Mouse (Mus musculus): Measurements from ENCODE around the gene Per1.

The Per1 gene

GRCm38 (mm10) chr11:69099177-69099914 lies 4.3 kb downstream of the Per1 start:
- DNase-seq (ENCODE audit: low read depth), result no peak

DNA sequence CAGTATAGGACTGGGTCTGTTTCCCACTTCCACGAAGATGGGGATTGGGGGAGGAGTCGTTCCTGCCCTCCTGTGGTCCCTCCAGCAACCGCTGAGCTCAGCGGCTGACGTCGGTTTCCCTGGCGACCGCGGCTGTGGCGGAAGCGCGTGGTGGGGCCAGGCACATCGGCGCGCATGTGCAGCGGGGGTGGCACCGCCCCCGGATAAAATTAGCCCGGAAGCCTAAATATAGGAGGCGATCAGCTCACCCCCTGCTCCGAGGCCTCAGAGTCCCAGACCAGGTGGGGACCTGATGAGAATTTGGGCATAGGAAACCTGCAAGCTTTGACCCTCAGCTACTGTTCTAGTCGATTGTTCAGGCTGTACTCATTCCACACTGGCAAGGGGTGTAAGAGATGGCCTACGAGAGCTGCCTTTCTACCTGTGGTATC lies 4.9 kb downstream of the Per1 start:
- peak; percentile 94 for DNase-seq (ENCODE audit: low read depth)

DNA sequence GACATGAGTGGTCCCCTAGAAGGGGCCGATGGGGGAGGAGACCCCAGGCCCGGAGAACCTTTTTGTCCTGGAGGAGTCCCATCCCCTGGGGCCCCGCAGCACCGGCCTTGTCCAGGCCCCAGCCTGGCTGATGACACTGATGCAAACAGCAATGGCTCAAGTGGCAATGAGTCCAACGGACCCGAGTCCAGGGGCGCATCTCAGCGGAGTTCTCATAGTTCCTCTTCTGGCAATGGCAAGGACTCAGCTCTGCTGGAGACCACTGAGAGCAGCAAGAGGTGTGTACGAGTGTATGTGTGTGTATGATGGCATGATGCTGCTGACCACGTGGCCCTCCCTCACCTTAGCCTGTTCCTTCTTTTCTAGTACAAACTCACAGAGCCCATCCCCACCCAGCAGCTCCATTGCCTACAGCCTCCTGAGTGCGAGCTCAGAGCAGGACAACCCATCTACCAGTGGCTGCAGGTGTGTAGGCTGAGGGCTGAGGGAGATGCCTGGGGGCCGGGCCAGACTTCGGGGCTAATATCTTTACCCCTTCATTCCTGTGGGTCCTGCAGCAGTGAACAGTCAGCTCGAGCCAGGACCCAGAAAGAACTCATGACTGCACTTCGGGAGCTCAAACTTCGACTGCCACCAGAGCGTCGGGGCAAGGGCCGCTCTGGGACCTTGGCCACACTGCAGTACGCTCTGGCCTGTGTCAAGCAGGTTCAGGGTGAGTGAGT lies 5.8 kb downstream of the Per1 start:
- no peak for DNase-seq (ENCODE audit: low read depth)

DNA sequence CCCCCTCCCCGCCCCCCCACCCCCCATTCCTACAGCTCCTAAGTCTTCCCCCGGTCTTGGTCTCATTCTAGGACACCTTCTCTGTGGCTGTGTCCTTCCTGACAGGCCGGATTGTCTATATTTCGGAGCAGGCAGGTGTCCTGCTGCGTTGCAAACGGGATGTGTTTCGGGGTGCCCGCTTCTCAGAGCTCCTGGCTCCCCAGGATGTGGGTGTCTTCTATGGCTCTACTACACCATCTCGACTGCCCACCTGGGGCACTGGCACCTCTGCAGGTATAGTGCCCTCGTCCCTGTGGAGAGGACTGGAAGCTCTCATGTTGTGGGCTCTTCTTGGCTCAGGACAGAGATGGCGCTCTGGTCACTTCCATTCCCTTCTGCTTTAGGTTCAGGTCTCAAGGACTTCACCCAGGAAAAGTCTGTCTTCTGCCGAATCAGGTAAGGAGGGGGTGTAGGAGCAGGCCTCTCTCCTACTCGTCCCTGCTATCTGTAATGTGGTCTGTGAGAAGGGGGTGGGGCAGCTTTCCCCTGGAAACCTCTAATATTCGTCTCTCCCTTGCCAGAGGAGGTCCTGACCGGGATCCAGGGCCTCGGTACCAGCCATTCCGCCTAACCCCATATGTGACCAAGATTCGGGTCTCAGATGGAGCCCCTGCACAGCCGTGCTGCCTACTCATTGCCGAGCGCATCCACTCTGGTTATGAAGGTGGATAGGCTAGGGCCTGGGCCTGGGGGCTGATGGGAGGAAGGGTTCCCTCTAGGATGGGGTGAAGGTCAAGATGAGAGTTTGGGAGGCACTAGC lies 6.8 kb downstream of the Per1 start:
- DNase-seq (ENCODE audit: low read depth), result no peak

- DNase-seq (ENCODE audit: low read depth), result peak; percentile 65
Observed at GRCm38 (mm10) chr11:69102403-69102725, 7.3 kb downstream of the Per1 start.

DNA sequence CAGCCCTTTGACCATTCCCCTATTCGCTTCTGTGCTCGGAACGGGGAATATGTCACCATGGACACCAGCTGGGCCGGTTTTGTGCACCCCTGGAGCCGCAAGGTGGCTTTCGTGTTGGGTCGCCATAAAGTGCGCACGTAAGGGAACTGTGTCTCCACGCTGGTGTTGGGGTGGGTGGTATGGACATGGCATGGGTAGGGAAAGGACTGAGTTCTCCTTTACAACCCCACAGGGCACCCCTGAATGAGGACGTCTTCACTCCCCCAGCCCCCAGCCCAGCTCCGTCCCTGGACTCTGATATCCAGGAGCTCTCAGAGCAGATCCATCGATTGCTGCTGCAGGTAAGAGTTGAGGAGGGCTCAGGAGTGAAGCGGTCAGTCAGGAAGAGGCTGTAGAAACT lies 8.1 kb downstream of the Per1 start:
- DNase-seq (ENCODE audit: low read depth), result no peak

DNA sequence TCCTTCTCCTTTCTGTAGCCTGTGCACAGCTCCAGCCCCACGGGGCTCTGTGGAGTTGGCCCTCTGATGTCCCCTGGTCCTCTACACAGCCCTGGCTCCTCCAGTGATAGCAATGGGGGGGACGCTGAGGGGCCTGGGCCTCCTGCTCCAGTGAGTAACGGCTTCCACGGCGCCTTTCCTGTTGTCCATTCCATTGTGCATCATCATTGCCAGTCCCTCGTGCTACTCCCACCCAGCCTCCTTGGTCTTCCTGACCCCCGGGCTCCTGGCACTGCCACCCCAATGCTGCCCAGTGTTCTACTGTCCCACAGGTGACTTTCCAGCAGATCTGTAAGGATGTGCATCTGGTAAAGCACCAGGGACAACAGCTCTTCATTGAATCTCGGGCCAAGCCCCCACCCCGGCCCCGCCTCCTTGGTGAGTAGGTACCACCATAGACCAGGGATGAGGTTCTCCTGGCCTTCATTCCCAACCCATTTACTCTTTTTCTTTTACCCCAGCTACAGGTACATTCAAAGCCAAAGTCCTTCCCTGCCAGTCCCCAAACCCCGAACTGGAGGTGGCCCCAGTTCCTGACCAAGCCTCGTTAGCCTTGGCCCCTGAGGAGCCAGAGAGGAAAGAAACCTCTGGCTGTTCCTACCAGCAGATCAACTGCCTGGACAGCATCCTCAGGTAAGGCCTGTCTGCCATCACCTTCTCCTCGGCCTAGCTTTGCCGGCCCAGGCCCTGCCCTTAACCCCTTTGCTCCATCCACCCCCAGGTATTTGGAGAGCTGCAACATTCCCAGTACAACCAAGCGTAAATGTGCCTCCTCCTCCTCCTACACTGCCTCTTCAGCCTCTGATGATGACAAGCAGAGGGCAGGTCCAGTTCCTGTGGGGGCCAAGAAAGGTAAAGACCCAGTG lies 8.8 kb downstream of the Per1 start:
- DNase-seq (ENCODE audit: low read depth), result no peak

DNA sequence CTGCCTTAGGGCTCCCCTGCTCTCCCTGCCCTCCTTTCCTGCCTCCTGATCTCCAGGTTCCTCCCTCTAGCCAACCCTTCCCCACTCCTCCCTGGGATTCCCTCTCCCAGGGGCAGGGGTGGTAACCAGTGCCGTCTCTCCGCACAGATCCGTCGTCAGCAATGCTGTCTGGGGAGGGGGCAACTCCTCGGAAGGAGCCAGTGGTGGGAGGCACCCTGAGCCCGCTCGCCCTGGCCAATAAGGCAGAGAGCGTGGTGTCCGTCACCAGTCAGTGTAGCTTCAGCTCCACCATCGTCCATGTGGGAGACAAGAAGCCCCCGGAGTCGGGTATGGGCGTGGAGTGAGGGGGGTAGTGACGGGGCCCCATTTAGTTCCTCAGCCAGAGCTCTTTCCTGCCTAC lies 9.5 kb downstream of the Per1 start:
- no peak for DNase-seq (ENCODE audit: low read depth)

GRCm38 (mm10) chr11:69105227-69105626 lies 10.2 kb downstream of the Per1 start:
- no peak for DNase-seq (ENCODE audit: low read depth)

DNA sequence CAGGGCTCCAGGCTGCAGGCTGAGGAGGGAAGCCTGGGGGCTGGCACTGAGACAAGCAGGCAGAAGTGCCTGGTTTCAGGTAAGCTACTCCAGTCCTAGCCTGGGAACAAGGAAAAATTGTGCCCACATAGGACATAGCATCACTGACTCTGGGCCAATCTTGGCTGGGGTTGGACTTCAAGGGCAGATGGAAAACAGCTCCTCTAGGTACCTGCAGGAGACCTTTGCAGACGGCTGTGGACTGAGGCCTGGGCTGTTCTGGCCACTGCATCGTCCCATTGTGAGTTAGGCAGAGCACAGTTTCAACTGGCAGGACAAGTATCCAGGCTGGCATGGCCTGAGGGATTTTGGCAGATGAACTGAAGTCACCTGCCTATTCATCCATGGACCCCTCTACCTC lies 10.8 kb downstream of the Per1 start:
- DNase-seq (ENCODE audit: low read depth), result no peak

- no peak for DNase-seq (ENCODE audit: low read depth)
Observed at GRCm38 (mm10) chr11:69106299-69106698, 11.3 kb downstream of the Per1 start.

- no peak for DNase-seq (ENCODE audit: low read depth)
Observed at GRCm38 (mm10) chr11:69106842-69107241, 11.8 kb downstream of the Per1 start.

DNA sequence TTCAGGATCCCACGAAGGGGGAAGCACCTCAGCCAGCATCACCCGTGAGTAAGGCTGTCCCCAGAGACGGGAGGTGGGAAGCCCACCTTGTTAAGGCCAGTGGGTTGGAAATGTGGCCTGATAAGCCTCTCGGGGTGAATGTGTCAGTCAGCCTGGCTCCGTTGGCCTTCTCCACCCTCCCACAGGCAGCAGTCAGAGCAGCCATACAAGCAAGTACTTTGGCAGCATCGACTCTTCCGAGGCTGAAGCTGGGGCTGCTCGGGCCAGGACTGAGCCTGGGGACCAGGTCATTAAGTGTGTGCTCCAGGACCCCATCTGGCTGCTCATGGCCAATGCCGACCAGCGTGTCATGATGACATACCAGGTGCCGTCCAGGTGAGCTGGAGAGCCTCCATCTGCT lies 12.7 kb downstream of the Per1 start:
- DNase-seq (ENCODE audit: low read depth), result no peak

DNA sequence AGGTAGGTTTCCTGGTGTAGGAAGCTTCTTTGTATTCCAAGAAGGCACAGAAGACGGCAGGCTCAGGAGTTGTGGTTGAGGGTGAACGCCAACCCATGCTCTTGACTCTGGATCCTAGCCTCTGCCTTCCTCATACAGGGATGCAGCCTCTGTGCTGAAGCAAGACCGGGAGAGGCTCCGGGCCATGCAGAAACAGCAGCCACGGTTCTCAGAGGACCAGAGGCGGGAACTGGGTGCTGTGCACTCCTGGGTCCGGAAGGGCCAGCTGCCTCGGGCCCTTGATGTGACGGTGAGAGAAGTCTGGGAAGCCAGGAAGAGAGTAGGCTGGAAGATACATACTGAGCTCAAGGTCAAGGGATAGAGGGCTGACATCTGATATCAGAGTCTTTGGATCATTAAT lies 13.2 kb downstream of the Per1 start:
- DNase-seq (ENCODE audit: low read depth), result no peak

- no peak for DNase-seq (ENCODE audit: low read depth)
Observed at GRCm38 (mm10) chr11:69109032-69109900, 14.2 kb downstream of the Per1 start.

DNA sequence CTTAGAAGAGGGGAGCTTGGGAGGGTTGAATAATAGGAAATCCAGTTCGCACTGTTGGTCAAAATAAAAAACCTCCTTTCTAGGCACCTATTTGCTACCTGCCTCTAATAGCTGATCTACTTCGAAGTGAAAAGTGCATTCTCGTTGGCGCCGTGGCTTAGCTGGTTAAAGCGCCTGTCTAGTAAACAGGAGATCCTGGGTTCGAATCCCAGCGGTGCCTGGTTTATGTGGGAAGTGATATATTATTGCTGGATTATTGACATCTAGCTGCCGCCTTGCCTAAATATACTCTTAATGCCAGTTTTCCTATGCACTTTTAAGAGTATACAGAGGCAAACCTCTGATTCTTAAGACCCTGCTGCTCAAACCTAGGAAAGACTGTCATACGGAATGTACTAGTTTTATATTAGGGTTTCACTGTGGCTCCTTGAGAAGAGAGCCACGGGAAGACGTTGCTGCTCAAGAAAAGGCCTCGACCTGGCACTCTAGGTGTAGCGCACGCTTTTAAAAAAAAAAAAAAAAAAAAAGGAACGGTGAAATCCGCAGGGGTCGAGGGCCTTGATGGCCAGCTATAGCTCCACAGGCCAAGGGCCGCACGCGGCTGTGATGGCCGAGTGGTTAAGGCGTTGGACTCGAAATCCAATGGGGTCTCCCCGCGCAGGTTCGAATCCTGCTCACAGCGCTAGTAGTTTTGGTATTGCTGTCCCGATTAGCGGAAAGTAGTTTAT lies 15.5 kb downstream of the Per1 start:
- DNase-seq (ENCODE audit: low read depth), result peak; percentile 83

DNA sequence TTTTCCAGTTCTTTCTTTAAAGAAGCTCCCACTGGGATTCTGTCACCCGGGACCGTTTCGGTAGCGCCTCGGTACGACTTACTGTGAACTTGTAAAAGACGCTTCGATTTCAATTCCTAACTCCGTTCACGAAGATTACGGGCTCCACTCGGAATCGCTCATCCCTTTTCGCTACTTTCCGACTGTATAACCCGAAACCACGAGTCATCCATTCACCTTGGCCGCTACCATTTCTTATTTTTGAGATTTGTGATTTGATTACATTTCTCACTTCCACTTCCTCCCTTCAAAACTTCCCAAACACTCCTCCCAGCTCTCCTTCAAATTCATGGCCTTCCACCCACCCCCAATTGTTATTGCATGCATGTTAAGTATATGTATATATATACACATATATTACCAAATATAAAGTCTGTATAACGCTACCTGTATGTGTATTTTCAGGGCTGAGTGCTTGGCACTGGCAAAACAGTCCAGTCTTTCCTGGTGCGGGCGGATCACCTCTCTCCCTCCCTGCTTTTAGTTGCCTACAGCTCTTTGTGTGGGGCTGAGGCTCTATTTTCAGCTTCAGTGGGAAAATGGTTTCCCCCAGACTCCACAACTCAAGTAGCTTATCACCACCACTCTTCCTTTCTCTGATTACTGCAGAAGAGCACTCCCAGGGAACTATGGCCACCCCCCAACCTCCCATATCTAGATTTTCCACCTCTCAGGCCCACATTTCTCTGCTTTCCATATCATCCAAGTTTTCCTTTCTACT lies 16.2 kb downstream of the Per1 start:
- DNase-seq (ENCODE audit: low read depth), result no peak

- DNase-seq (ENCODE audit: low read depth), result no peak
Observed at GRCm38 (mm10) chr11:69111865-69112264, 16.8 kb downstream of the Per1 start.

DNA sequence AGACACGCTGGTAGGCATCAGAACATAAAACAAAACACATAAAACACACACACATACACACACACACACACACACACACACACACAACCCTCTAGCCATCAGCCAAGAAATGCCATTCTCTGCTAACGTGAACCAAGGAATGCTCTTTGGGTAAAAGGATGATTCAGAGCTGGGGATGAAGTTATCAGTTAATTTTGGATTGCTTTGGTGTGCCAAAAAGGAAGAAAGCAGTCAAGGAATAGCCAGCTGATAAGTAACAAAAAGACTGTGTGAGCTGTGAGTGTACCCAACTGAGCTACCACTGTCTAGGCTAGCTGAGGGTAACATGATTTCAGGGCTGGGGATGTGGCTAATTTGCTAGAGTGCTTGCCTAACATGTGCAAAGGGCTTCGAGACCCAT lies 19.0 kb downstream of the Per1 start:
- DNase-seq (ENCODE audit: low read depth), result no peak

DNA sequence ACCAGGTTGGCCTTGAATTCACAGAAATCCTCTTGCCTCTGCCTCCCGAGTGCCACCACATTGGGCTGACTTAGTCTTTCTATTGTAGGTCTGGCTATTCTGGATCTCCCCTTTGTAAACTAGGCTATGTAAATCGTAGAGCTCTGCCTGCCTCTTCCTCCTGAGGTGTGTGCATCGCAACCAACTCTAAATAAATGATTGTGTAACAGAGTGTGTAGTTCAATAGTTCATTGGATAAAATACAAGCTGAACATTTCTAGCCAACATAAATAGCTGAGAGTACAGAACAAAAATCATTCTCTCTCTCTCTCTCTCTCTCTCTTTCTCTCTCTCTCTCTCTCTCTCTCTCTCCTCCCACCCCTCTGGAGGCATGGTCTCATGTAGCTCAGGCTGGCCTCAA lies 19.6 kb downstream of the Per1 start:
- DNase-seq (ENCODE audit: low read depth), result no peak

Measured in 416B (cell line).